Mouse (Mus musculus): ENCODE results near the gene Ppa2.

Gene Ppa2

DNA sequence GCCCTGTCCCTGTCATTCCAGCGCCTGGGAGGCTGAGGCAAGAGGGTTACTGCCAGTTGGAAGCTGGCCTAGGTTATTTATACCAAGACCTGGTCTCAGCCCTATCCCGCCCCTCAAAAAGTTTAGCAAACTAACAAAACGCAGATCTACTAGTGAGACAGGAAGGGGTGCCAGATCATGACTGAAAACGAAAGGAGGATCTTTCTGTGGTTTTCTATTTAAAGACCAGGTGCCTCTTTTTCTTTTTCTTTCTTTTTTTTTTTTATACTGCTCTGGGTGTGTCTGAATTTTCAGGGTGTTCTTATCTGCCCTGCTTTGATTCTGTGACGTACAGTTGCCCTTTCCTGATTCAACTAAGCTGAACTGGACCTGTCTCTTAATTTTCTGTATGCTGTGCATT is 22.4 kb downstream of the Ppa2 start:
- no peak for DNase-seq

DNA sequence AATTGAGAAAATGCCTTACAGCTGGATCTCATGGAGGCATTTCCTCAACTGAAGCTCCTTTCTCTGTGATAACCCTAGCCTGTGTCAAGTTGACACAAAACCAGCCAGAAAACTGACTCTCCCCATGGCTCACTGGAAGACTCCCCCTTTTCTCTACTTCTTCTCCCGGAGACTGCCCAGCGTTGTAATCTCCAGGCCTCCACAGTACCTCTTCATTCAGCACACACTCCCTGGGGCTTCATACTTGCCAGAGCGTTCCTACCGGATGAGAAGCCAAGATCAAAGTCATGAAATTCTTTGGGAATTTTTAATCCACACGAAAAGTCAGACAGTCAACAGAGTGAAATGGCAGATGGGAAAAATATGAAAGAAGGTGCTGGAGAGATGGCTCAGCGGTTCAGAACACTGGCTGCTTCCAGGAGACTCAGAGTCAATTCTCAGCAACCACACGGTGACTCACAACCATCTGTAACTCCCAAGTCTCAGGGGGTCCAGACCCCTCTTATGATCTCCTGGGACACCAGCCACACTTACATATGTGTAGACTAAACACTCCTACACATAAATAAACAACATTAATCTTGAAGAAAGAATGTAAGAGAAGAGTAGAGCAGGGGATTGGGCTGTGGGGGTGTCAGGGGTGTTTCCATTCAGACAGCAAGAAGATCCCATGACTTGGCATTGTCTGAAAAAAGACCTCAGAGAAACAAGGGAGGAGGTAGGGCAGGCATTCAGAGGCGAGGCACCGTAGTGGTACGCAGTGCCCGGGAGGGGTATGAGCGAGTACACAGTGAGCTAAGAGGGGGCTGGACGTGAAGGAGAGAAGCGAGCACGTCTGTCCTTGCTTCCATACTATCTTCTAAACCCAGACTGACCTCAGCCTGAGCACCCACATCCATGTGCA is 23.6 kb downstream of the Ppa2 start:
- DNase-seq: no peak

DNA sequence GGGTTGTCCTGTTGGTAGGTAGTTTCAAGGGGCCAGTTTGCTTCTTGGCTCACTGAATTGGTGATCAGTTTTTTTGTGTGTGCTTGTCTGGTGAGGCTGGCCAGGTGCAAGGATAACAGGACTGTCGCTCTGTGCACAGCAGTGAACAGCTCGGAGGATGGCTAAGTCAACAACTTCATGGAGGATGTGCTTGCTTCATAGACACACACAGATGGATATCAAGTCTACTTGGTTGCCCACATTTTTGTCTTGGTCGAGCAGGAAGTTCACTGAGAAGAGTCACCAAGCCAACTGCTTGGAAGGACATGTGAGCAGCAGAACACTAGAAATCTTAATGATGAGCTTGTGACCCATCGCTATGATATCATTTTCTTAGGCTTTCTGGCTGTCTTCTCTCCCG is 24.8 kb downstream of the Ppa2 start:
- DNase-seq: no peak

DNA sequence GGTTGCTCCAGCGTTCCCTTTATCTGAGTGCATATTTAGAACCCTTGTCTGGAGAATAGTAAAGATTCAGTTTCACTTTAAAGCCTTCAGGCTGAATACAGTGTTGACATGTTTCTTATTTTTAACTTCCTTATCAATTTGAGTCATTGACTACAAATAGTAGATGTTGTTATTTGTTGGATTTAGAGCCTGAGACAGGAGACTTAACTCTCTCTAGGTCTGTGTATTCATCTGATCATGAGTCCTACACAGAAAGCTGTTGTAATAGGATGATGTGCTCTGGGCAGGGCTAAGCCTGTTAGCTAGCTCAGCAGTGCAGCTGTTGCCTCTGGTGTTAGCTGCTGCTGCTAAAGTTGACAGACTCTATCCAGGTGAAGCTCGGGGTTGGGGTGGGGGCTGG is 25.3 kb downstream of the Ppa2 start:
- DNase-seq: no peak

DNA sequence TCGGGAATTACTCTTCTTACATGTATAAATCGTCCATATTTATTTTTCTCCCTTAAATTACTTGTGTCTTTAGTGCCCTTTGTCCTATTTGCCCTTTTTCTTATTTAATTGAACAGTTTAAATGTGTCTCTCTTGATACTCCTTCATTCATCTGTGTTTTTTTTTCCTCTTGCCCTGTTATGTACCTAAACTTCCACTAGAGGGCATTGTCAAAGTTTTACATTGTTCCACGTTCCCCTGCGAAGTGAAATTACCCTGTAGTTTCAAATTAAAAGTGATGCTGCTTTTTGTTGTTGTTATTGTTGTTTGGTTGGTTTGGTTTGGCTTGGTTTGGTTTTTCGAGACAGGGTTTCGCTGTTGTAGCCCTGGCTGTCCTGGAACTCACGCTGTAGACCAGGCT is 26.5 kb downstream of the Ppa2 start:
- no peak for DNase-seq

DNA sequence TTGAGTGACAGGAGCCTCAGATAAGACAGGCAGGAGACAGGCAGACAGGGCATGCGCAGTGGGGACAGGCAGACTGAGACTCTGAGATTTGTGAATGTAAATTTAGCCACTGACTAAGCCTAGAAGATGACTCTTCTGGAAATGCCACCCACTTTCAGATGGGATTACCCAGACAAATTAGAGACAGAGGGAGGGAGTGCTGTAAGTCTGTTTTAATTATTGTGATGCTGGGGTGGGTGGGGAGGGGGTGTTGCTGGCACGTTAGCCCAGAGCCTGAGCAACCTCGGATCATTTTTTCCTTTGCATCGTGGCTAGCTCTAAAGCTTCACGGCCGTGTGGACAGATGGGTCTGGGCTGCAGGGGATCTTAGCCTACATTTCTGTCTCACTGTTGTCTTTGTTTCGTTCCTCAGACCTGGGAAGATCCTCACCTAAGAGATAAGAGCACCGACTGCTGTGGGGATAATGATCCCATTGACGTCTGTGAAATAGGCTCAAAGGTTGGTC is 29.0 kb downstream of the Ppa2 start:
- DNase-seq: no peak

DNA sequence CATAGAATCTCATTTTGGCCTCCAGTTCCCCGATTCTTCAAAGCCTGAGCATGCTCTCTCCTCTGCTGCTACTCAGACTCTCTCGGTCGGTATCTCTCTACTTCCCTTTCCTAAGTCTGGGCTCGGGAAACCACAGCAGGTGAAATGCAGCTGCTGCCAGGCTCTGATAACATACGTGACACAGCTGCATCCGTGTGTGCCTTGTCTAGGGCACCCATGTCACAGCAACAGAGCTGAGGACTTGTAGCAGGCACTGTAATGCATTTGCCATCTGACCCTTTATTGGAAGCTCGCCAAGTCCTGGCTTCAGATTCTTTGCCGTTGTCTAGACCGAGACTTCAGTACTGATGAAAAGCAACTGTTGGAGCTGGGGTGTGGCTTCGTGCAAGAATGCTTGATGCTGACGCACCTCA is 29.5 kb downstream of the Ppa2 start:
- DNase-seq: no peak

DNA sequence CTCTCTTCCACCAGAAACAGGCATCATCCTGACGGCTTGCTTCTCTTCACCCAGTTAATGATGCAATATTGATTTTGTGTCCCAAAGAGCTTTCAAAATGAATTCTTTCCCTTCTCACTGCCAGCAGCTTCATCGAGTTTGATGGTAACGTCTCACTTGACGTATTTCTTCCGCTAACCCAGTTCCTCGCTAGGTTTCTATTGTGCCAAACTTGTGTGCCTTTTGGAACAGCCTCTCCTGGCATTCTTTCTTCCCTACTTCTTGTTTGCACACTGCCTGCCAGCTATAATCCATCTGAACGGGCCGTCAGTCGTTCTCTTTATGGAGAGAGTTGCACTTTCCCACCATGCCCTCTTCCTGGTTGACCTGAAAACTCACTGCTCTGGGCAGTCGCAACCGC is 31.2 kb downstream of the Ppa2 start:
- no peak for DNase-seq

DNA sequence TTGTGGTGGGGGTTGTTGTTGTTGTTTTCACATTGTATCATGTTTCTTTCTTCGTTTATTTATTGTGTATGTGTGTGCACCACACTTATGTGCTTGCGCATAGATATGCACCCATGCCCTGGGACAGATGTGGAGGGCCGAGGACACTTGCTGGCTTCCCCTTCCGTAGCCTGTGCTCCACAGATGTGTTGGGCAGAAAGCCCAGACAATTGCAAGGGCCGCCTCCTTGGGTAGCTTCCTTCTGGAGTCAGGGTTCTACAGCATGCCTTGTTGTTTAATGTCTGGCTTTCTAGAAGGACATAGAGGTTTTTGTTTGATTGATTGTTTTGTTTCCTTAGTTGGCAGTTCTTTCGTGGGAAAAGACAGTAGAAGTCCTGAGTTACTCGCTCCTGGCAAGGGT is 37.6 kb downstream of the Ppa2 start:
- no peak for DNase-seq

DNA sequence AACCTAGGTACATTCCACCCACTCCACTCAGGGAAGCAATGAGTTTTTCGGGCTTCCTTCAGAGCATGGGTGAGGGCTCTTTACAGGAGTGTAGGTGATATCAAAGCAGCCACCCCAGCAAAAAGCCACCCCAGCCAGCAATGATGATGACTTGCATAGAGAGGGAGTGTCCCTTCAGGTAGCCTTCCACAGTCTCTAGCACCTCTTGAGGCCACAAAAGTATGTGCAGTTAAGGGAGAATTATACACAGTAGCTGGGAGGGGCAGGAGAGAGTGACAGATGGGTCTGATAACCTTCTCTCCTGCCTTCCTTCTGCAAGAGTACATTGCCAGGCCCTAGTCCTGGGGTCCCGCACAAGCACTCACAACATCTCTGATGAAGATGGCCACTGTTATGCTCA is 38.9 kb downstream of the Ppa2 start:
- no peak for DNase-seq

DNA sequence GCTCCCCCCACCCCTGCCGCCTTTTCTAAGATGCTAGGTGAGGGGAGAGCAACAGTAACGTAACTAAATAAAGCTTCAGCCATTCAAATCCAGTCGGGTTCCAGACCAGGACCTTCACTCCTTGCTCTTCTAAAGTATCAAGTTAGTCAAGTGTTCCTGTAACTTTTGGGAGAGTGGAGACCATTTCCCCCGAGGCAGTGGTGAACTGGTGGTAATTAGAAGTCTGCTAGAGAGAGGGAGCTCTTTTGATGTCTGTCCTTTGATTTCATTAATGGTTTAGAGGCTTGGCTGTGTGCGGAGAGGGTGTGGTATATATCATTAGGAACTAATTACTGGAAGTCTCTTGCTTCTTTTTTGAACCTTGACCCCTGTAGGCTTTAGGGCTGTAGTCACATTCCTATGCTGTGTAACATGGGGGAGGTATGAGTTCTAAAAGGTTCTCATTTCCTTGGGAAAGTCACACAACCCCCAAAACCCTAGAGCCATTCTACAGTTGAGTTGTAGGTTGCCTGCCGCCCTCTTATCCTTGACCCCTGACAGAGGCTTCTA is 47.6 kb downstream of the Ppa2 start:
- no peak for DNase-seq

DNA sequence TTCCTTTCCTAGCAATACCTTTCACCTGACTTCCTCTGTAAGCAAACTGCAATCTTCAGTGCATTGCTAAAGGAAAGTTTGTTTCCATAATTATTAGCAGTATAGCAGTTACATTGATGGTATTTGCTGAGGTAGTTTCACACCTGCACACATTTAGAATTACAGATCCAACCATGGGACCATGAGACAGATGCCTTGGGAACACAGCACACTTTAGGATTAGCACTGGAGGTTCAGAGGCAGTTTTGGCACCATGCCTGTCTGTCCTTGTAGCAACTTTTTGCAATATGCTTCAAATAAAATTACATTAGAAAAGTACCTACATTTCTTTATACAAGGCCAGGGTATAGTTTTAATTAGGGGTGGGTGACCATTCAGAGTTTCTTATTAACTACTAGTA is 48.1 kb downstream of the Ppa2 start:
- no peak for DNase-seq

DNA sequence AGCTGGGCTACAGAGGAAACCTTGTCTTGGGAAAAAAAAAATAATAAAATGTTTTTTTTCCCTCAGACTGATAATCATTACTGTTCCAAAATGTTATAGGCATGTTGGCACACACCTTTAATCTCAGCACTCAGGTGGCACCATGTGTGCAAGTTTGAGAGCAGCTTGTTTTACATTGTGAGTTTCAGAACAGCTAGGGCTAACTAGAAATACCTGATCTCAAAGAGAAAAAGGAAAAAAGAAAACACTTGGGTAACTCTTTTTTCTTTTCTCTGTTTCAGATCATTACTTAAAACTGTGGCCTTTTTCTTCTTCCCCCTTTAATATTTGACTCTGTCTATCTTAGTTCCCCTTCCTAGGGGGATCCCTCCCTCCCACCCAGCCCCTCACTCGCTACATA is 51.5 kb downstream of the Ppa2 start:
- no peak for DNase-seq

DNA sequence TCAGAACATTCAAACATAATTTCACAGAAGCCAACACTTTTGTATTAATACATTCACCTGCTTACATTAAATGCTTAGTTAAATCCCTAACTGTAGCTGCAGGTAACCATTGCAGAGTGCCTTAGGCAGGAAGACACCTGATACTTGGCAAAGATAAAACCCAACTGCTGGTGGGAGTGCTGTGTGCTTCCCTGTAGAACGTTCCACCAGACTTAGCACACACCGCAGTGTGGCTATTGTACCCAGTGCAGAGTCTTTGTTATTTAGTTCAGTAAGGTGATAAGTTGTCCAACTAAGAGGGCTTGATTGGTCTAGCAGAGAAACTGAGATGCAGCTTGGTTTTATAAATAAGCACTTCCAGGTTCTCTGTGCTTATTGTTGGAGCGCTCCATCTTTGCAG is 54.2 kb downstream of the Ppa2 start:
- DNase-seq: no peak

DNA sequence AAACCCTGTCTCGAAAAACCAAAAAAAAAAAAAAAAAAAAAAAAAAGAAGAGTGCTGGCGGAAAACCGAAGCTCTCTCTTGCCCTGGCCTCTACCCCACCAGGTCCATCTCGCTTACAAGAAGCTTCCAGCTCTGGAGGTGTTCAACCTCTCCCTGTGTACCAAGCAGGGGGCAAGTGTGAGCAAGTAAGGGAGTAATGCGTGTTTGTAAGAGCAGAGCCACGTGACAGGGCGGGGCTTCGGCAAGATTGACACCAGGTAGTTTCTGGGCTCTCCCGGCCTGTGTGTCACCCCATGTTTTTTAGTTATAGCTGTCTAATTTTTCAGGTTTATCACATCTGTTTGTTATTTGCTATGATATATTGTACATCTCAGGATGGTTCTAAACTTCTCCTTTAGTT is 56.2 kb downstream of the Ppa2 start:
- DNase-seq: no peak

DNA sequence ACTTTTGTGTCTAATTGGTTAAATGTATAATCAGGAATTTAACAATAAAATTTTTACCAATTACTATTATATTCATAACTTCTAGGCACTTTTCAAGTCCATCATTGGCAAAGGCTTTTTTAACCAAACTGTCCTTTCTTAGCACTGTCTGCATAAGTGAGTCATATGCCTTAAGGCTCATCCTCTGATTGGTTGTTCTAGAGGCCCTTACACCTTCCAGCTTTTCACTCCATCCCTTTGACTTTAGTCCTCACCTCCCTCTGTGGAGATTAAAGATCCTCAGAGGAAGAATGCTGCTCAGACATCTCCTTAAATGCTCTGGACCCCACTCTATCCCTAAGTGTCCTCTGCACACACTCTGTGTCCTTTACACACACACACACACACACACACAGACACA is 68.3 kb downstream of the Ppa2 start:
- no peak for DNase-seq

DNA sequence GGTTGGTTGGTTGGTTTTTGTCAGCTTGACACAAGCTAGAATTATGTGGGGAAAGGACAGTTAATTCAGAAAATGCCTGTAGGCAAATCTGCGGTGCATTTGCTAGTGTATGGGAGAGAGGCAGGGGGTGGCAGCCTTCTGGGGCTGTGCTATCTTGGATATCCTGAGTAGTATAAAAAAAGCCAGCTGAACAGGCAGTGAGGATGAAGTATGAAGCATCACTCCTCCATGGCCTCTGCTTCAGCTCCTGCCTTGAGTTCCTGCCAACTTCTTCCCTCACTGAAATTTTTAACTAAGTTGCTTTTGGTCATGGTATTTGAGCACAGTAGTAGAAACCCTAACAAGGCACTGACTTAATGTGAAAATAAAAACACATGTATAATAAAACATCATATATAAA is 70.1 kb downstream of the Ppa2 start:
- DNase-seq: no peak

DNA sequence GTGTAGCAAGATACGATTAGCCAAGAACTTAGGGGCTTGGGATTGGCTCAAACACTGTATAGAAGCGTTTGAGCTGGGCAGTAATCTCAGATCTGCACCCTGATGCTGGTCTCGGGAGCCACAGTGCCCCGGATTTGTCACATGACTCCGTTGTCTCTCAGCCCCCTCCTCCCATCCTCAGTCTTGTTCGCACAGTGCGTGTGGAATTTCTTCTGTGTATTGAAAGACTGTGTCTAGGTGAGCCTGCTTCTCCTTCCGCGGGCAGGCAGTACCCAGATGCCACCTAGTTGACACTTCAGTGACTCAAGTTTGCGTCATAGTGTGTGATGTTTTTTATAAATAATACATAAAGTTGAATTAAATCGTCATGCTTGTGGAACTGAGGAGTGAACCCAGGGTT is 71.6 kb downstream of the Ppa2 start:
- DNase-seq: no peak

DNA sequence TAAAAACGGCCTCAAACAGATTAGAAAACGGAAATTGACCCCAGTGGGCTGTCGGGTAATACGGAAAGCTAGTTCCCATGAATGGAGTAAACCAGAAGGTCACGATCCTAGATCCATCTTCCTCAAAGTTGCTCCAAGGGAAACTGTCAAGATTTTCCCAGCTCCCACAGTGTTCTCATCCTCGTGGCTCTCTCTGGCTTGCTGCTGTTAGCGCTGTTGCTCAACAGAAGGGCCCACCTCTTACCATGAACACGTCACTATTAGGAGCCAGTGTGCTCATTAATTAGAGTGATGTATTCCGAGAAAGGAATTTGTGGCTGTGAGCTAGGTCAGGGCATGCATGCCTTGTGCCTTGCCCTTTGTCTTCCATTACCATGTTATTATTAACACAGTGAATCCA is 72.2 kb downstream of the Ppa2 start:
- no peak for DNase-seq

DNA sequence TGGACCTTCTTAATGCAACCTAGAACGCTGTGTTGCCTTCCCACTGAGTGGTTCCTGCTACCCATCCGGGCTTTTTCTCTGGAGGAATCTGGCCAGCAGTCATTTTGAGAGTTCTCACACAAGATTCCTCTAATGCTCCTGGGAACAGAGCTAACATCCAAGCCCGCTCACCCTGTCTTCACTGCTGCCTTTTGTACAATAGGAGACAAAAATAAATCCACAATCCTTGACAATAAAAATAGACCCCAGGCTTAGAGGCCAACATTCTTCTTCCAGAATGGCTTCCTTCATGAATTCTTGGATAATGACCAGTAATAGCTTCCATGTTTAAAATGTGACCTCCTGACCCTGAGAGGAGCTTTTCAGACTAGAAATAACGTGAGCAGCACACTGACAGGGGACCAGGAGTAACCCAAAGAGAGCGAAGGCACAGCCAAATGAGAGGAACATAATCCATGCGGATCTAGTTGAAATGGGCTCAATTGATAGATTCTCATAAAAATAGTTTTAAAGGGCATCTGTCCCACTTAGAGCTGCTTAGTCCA is 74.3 kb downstream of the Ppa2 start:
- DNase-seq: no peak

DNA sequence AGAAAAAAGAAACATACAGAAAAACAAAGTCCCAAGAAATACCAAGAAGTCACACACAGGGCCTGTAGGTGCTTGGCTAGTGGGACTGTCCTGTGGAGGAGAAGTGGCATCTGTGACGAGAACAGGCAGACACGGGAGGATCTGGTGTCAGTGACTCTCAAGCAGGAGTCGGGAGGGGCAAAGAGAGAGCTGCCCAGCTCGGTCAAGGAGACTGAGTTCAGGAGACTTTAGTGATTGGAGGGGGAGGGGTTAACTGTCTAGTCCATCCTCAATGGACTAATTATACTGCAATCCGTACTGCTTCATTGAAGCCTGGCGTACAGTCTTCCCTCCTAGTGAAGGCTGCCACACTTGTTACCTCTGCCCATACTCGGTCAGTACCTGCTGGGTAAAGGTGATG is 77.4 kb downstream of the Ppa2 start:
- no peak for DNase-seq

DNA sequence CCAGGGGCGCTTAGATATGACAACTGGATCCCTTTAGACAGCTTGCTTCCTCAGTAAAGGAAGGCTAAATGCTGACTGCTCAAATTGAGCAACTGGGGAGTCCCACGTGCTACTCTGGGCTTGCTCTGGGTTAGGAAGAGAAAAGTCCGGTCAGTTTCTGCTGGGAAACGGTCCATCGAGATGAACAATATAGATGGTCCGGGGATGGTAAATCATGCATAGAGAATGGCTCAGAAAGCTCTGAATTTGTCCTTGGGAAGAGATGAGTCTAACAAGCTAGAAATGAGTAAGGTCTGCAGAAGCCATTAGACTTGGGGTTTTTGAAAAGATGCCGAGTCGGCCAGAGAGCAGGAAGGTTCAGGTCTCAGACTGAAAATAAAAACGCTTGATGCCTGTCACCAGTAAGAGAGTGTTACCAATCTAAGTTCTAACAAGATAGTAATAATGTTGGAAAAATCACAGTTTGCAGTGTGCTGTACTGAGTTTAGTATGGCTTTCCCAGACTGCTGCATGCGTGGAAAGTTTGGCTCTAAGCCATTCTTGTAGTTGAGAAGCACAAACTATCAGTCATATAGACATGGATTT is 80.0 kb downstream of the Ppa2 start:
- DNase-seq: no peak

DNA sequence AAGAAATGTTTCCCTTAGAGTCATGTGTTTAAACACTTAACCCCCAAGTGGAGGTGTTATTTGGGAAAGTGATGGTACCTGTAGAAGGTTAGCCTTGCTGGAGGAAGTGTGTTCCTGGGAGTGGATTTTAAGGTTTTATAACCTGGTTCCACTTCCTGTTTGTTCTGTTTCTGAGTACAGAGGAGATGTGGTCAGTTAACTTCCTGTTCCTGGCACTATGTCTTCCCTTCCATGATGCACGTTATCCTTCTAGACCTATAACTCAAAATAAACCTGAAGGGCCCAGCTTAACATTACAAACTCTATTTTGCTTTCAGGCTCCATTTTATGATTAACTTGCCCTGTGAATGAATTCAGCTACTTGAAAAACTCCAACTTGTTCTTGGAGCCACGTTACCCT is 84.6 kb downstream of the Ppa2 start:
- no peak for DNase-seq

DNA sequence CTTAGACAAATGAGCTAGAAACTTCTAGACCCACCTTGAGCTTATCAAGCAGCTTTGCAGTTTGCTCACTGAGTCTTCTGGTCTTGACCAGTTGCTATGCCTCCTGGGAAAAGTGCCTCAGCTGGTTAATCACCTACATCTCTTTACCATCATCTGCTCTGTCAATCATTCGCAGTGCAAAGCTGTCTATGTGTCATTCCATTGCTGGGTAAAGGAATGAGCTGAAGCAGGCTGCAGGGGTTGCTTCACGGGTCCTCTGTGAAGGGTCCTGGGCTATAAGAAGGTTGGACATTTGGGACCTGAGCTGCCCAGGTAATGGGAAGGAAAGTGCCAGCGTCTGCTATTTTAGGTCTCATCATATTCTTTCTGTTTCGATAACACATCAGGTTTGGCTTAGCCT is 93.9 kb downstream of the Ppa2 start:
- DNase-seq: no peak
